Mouse (Mus musculus) forebrain, postnatal 0 days (tissue): Measurements from ENCODE around the gene Sufu. TPM values are rescaled to one million over a fixed set of nuclear protein-coding genes. Genes with fewer than 3 reads are reported as not detected.
A peak's percentile ranks its signal among the peaks of the same experiment; 100 is the strongest.

Experiments used
- ATAC-seq: fragments of 200-750 bp; cut with Nextera tagmentation; 2 replicates; pipeline ENCODE4 v1.8.0; 2017; ENCODE audit warnings: mild to moderate bottlenecking, moderate library complexity
- DNase-seq: peaks from one replicate; pipeline ENCODE4 v3.0.0-alpha.2; 2015
- H3K27ac ChIP-seq: fragments of 300-500 bp; sonication (generic); 2 replicates; pipeline ENCODE4 v1.5.1; 2014; ENCODE audit warnings: low read depth, mild to moderate bottlenecking, antibody characterized with exemption, low read length, moderate library complexity, mixed read lengths
- H3K27me3 ChIP-seq: fragments of 300-500 bp; sonication (generic); 2 replicates; pipeline ENCODE4 v1.6.1; 2014; ENCODE audit warnings: mild to moderate bottlenecking, low read length, mixed read lengths; ENCODE audit not compliant: insufficient read depth
- H3K36me3 ChIP-seq: fragments of 300-500 bp; sonication (generic); 2 replicates; pipeline ENCODE4 v1.6.1; 2014; ENCODE audit warnings: mild to moderate bottlenecking, moderate library complexity; ENCODE audit not compliant: insufficient read depth
- H3K4me1 ChIP-seq: fragments of 300-500 bp; sonication (generic); 2 replicates; pipeline ENCODE4 v1.6.1; 2014; ENCODE audit warnings: antibody characterized with exemption; ENCODE audit not compliant: insufficient read depth
- H3K4me2 ChIP-seq: fragments of 300-500 bp; sonication (generic); 2 replicates; pipeline ENCODE4 v1.6.1; 2014; ENCODE audit warnings: low read depth, mild to moderate bottlenecking, moderate library complexity
- H3K4me3 ChIP-seq: fragments of 300-500 bp; sonication (generic); 2 replicates; pipeline ENCODE4 v1.5.1; 2014; ENCODE audit warnings: low read depth, low read length, mixed read lengths
- H3K9ac ChIP-seq: fragments of 300-500 bp; sonication (generic); 2 replicates; pipeline ENCODE4 v1.6.1; 2014; ENCODE audit warnings: mild to moderate bottlenecking
- H3K9me3 ChIP-seq: fragments of 300-500 bp; sonication (generic); 2 replicates; pipeline ENCODE4 v1.6.1; 2016; ENCODE audit warnings: low read length
- CTCF ChIP-seq: sonication (generic); IDR thresholded peaks from 2 replicates; pipeline ENCODE4 v1.5.1; 2016; ENCODE audit warnings: antibody characterized with exemption, control low read depth, low read depth
- WGBS: fragments of 180-500 bp; shearing (Covaris S2); extraction: QIAGEN DNeasy Blood & Tissue Kit; methylation state at CpG from one replicate; pipeline ENCODE4 v1.1.7; 2014; 5-methylcytosine and 5-hydroxymethylcytosine counted together
- polyA plus RNA-seq: library from polyadenylated mRNA; unstranded; fragments of >200 nt; fragmentation: Nextera tagmentation; extraction: Ambion mirVana; gene quantifications from 2 replicates; pipeline ENCODE4 v1.2.1, GENCODE M21; 2015
- total RNA-seq: library from RNA; depleted of rRNA; stranded (reverse); fragments of >200 nt; gene quantifications from 2 replicates; pipeline ENCODE4 v1.2.3, GENCODE M21; 2014

Sufu gene
- total and polyA plus RNA-seq, 2 experiments from 2014 or later, result 13.1 to 17.7 TPM

- DNase-seq, result peak; percentile 94
- under 1% methylated on average over 29 of the region's 29 CpGs for WGBS
- peak; percentile 99 for ATAC-seq
- TF ChIP-seq CTCF, result no peak
- Histone ChIP-seq H3K27ac (no peak overlapping the region), H3K36me3 (no peaks in the 10 kb centered on the region), H3K4me1 (peaks cover 5% of the 10 kb centered on the region), H3K4me2 (peak overlapping the region; percentile 81), H3K27me3 (no peaks in the 10 kb centered on the region), H3K4me3 (peak overlapping the region; percentile 59), H3K9me3 (no peaks in the 10 kb centered on the region), H3K9ac (peak overlapping the region; percentile 76)
These were observed 40.0 kb upstream of the Sufu start for GRCm38 (mm10) chr19:46356701-46357138.

- H3K27ac ChIP-seq, result no peak overlapping the region
- H3K4me2 ChIP-seq, result peak overlapping the region; percentile 81
- H3K36me3 ChIP-seq, result no peaks in the 10 kb centered on the region
- 21% methylated on average over 25 of the region's 25 CpGs for WGBS
- H3K4me1 ChIP-seq, result peaks cover 5% of the 10 kb centered on the region
- no peaks in the 10 kb centered on the region for H3K27me3 ChIP-seq
- TF ChIP-seq CTCF, result no peak
- H3K4me3 ChIP-seq, result peak overlapping the region; percentile 59
- no peaks in the 10 kb centered on the region for H3K9me3 ChIP-seq
- peak overlapping the region; percentile 76 for H3K9ac ChIP-seq
- ATAC-seq (no peak), DNase-seq (peak; percentile 17)
These were observed 39.1 kb upstream of the Sufu start for GRCm38 (mm10) chr19:46357344-46358280.

GRCm38 (mm10) chr19:46358381-46358780, 38.3 kb upstream of the Sufu start:
- no peak overlapping the region for H3K4me2 ChIP-seq
- H3K9ac ChIP-seq, result no peak overlapping the region
- no peak overlapping the region for H3K27ac ChIP-seq
- no peaks in the 10 kb centered on the region for H3K9me3 ChIP-seq
- no peak for ATAC-seq
- DNase-seq, result no peak
- H3K27me3 ChIP-seq, result no peaks in the 10 kb centered on the region
- H3K4me3 ChIP-seq, result no peak overlapping the region
- no peak for TF ChIP-seq CTCF
- 63% methylated on average over 4 of the region's 4 CpGs for WGBS
- H3K36me3 ChIP-seq, result no peaks in the 10 kb centered on the region
- H3K4me1 ChIP-seq, result peaks cover 5% of the 10 kb centered on the region

- no peak for ATAC-seq
- peaks cover 4% of the 10 kb centered on the region for H3K4me1 ChIP-seq
- no peaks in the 10 kb centered on the region for H3K9me3 ChIP-seq
- 72% methylated on average over 8 of the region's 8 CpGs for WGBS
- no peaks in the 10 kb centered on the region for H3K36me3 ChIP-seq
- H3K27ac ChIP-seq, result no peak overlapping the region
- H3K9ac ChIP-seq, result no peak overlapping the region
- DNase-seq, result no peak
- H3K4me2 ChIP-seq, result no peak overlapping the region
- H3K27me3 ChIP-seq, result no peaks in the 10 kb centered on the region
- no peak for TF ChIP-seq CTCF
- H3K4me3 ChIP-seq, result no peak overlapping the region
These were observed 34.6 kb upstream of the Sufu start for GRCm38 (mm10) chr19:46362104-46362503.

GRCm38 (mm10) chr19:46363294-46364009, 33.2 kb upstream of the Sufu start:
- 90% methylated on average over 11 of the region's 11 CpGs for WGBS
- H3K9ac ChIP-seq, result no peak overlapping the region
- no peak for TF ChIP-seq CTCF
- no peak for DNase-seq
- H3K4me1 ChIP-seq, result no peaks in the 10 kb centered on the region
- H3K9me3 ChIP-seq, result no peaks in the 10 kb centered on the region
- no peaks in the 10 kb centered on the region for H3K36me3 ChIP-seq
- H3K27ac ChIP-seq, result no peak overlapping the region
- ATAC-seq, result no peak
- no peak overlapping the region for H3K4me2 ChIP-seq
- H3K27me3 ChIP-seq, result no peaks in the 10 kb centered on the region
- no peak overlapping the region for H3K4me3 ChIP-seq

- H3K27me3 ChIP-seq, result no peaks in the 10 kb centered on the region
- H3K36me3 ChIP-seq, result 0 out of 2 replicates have a peak, but pooled peaks cover 4% of the 10 kb centered on the region
- no peak overlapping the region for H3K27ac ChIP-seq
- no peak for TF ChIP-seq CTCF
- no peak for DNase-seq
- H3K4me3 ChIP-seq, result no peak overlapping the region
- WGBS, result 88% methylated on average over 23 of the region's 23 CpGs
- H3K9me3 ChIP-seq, result no peaks in the 10 kb centered on the region
- H3K4me1 ChIP-seq, result no peaks in the 10 kb centered on the region
- no peak overlapping the region for H3K9ac ChIP-seq
- ATAC-seq, result no peak
- no peak overlapping the region for H3K4me2 ChIP-seq
These were observed 28.7 kb upstream of the Sufu start for GRCm38 (mm10) chr19:46367798-46368590.
